Mouse (Mus musculus): ENCODE results near the gene Pfn3. TPM values are rescaled to one million over a fixed set of nuclear protein-coding genes. Genes with fewer than 3 reads are reported as not detected.

Pfn3 gene
- polyA plus RNA-seq, 1 experiment = not detected

DNA sequence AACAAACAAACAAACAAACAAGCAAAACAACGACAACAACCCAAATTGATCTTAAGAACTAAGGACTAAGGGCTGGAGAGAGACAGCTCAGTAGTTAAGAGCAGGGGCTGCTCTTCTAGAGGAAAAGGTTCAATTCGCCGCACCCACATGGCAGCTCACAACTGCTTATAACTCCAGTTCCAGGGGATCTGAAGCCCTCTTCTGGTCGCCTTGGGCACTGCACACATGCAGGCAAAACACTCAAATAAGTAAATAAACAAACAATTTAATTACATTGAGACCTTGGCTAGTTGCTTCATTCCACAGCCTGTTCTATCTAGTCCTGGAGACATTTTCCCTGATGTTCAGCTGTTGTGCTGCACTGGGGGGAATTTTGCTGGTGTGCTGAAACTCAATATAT is 22.1 kb downstream of the Pfn3 start:
- H3K4me3 ChIP-seq (ENCODE audit: low read depth, low read length) = no peak overlapping the region
- no peaks in the 10 kb centered on the region for H3K27me3 ChIP-seq (ENCODE audit: control insufficient read depth, insufficient read depth, low read length)
- H3K4me1 ChIP-seq (ENCODE audit: control insufficient read depth, insufficient read depth, insufficient read length, low read length) = peaks cover 17% of the 10 kb centered on the region
- peak overlapping the region; percentile 86; the same call in 1 of the 2 replicates for H3K27ac ChIP-seq (ENCODE audit: insufficient read depth, low read depth, low read length)
- TF ChIP-seq CTCF (IDR thresholded peaks at IDR 0.05; ENCODE audit: extremely low read depth, insufficient read length, insufficient replicate concordance, low read depth, low read length) = peak; percentile 65; the same call in 1 of the 2 replicates
- TF ChIP-seq POLR2A (IDR thresholded peaks at IDR 0.05; ENCODE audit: low read depth, low read length) = no peak
- 76% methylated on average over 4 of the region's 4 CpGs for WGBS
- H3K36me3 ChIP-seq (ENCODE audit: control insufficient read depth, insufficient read depth, low read length) = no peaks in the 10 kb centered on the region

DNA sequence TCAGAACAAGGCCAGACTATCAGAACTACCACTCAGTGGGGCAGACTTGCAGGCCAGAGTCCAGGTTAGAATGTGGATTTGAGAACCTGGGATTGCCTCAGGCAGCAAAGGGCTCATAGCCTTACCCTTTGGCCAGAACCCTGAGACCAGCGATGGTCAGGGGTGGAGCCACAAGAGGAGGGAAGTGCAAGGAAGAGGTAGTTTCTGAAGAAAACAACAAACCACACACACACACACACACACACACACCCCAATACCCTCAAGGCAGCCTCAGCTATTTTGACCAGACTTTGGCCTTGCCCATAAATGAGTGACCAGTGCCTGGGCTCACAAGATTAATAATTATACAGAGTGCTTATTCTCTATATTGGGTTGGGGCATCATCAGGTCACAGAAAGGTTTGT is 23.4 kb downstream of the Pfn3 start:
- TF ChIP-seq CTCF (IDR thresholded peaks at IDR 0.05; ENCODE audit: extremely low read depth, insufficient read length, insufficient replicate concordance, low read depth, low read length) = no peak
- no peak for TF ChIP-seq POLR2A (IDR thresholded peaks at IDR 0.05; ENCODE audit: low read depth, low read length)
- H3K4me1 ChIP-seq (ENCODE audit: control insufficient read depth, insufficient read depth, insufficient read length, low read length) = peaks cover 17% of the 10 kb centered on the region
- H3K27me3 ChIP-seq (ENCODE audit: control insufficient read depth, insufficient read depth, low read length) = no peaks in the 10 kb centered on the region
- H3K4me3 ChIP-seq (ENCODE audit: low read depth, low read length) = no peak overlapping the region
- no peaks in the 10 kb centered on the region for H3K36me3 ChIP-seq (ENCODE audit: control insufficient read depth, insufficient read depth, low read length)
- H3K27ac ChIP-seq (ENCODE audit: insufficient read depth, low read depth, low read length) = peak overlapping the region; percentile 96
- 25% methylated on average over 1 of the region's 1 CpGs for WGBS

- peak overlapping the region; percentile 96 for H3K27ac ChIP-seq (ENCODE audit: insufficient read depth, low read depth, low read length)
- H3K27me3 ChIP-seq (ENCODE audit: control insufficient read depth, insufficient read depth, low read length) = no peaks in the 10 kb centered on the region
- H3K4me1 ChIP-seq (ENCODE audit: control insufficient read depth, insufficient read depth, insufficient read length, low read length) = peaks cover 17% of the 10 kb centered on the region
- no peaks in the 10 kb centered on the region for H3K36me3 ChIP-seq (ENCODE audit: control insufficient read depth, insufficient read depth, low read length)
- no peak overlapping the region for H3K4me3 ChIP-seq (ENCODE audit: low read depth, low read length)
- TF ChIP-seq CTCF (IDR thresholded peaks at IDR 0.05; ENCODE audit: extremely low read depth, insufficient read length, insufficient replicate concordance, low read depth, low read length) (no peak), POLR2A (IDR thresholded peaks at IDR 0.05; ENCODE audit: low read depth, low read length) (no peak)
- 45% methylated on average over 3 of the region's 3 CpGs for WGBS
Observed at GRCm38 (mm10) chr13:55390644-55391043, 24.4 kb downstream of the Pfn3 start.

DNA sequence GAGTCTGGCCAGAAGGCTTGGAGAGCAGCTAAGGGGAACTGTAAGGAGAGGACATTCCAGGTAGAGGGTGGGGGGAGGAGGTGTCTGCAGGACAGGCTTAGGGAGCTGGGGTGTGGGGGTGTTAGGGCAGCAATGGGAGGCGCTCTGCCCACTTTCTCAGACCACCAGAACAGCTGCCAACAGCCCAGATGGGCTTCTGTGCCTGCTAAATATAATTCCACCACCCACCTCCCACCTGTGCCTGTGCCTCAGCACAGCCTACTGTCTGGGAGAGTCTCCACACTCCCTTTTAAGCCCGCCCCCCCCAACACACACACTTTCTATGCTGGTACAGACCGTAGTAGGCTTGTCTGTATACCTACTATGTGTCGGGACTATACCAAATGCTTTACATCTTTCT is 33.2 kb downstream of the Pfn3 start:
- WGBS = 91% methylated on average over 4 of the region's 4 CpGs
- Histone ChIP-seq H3K36me3 (ENCODE audit: control insufficient read depth, insufficient read depth, low read length) (peaks cover 1% of the 10 kb centered on the region; the same call in 1 of the 2 replicates), H3K4me3 (ENCODE audit: low read depth, low read length) (no peak overlapping the region)

GRCm38 (mm10) chr13:55378907-55379580 is 36.0 kb downstream of the Pfn3 start:
- Histone ChIP-seq H3K4me3 (ENCODE audit: low read depth, low read length) (peak overlapping the region; percentile 27), H3K27ac (ENCODE audit: insufficient read depth, low read depth, low read length) (no peak overlapping the region), H3K36me3 (ENCODE audit: control insufficient read depth, insufficient read depth, low read length) (peaks cover 1% of the 10 kb centered on the region; the same call in 1 of the 2 replicates), H3K4me1 (ENCODE audit: control insufficient read depth, insufficient read depth, insufficient read length, low read length) (peaks cover 22% of the 10 kb centered on the region), H3K27me3 (ENCODE audit: control insufficient read depth, insufficient read depth, low read length) (no peaks in the 10 kb centered on the region)
- TF ChIP-seq POLR2A (IDR thresholded peaks at IDR 0.05; ENCODE audit: low read depth, low read length) (no peak), CTCF (IDR thresholded peaks at IDR 0.05; ENCODE audit: extremely low read depth, insufficient read length, insufficient replicate concordance, low read depth, low read length) (no peak)
- 20% methylated on average over 32 of the region's 32 CpGs for WGBS

More for the DNA sequence above, 33.2 kb downstream of the Pfn3 start:
- TF ChIP-seq POLR2A (IDR thresholded peaks at IDR 0.05; ENCODE audit: low read depth, low read length) (no peak), CTCF (IDR thresholded peaks at IDR 0.05; ENCODE audit: extremely low read depth, insufficient read length, insufficient replicate concordance, low read depth, low read length) (no peak)
- Histone ChIP-seq H3K4me1 (ENCODE audit: control insufficient read depth, insufficient read depth, insufficient read length, low read length) (peaks cover 8% of the 10 kb centered on the region), H3K27ac (ENCODE audit: insufficient read depth, low read depth, low read length) (no peak overlapping the region), H3K27me3 (ENCODE audit: control insufficient read depth, insufficient read depth, low read length) (no peaks in the 10 kb centered on the region)

- 39% methylated on average over 2 of the region's 2 CpGs for WGBS
- H3K4me3 ChIP-seq (ENCODE audit: low read depth, low read length) = no peak overlapping the region
- no peak for TF ChIP-seq CTCF (IDR thresholded peaks at IDR 0.05; ENCODE audit: extremely low read depth, insufficient read length, insufficient replicate concordance, low read depth, low read length)
- TF ChIP-seq POLR2A (IDR thresholded peaks at IDR 0.05; ENCODE audit: low read depth, low read length) = no peak
Observed at GRCm38 (mm10) chr13:55375877-55376276, 39.2 kb downstream of the Pfn3 start.

DNA sequence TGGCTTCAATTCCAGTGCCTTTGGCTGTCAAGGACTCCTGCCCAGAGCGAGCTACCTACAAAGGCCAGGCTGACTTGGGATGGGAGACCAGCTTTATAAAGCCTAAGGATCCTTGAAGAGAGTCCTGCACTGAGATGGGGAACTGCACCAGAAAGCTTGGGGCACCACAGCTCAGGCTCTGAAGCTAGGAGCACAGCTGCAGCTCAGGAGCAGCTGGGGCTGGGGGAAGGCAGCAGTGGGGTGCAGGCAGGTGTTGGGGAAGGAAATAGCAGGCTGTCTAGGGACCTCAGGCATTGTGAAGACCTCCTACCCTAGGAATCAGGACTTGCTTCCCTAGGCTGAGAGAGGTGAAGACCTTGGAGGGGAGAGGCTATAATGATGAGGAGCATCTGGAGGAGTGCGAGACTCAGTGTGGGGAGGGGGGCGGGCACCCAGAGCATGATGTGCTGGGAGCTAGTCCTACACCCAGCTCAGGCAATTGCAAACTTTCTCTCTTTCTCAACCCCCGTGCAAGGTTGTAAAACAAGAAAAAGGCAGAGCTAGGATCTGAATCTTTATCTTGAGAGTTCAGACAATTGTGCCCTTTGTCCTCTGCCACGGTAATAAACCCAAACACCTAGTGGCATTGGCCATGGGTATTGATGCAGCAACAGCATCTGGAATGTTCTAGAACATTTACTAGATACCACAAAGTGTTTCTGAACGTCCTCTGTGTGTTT is 40.7 kb downstream of the Pfn3 start:
- Histone ChIP-seq H3K4me3 (ENCODE audit: low read depth, low read length) (no peak overlapping the region), H3K4me1 (ENCODE audit: control insufficient read depth, insufficient read depth, insufficient read length, low read length) (peaks cover 61% of the 10 kb centered on the region), H3K27ac (ENCODE audit: insufficient read depth, low read depth, low read length) (peak overlapping the region; percentile 75), H3K36me3 (ENCODE audit: control insufficient read depth, insufficient read depth, low read length) (no peaks in the 10 kb centered on the region), H3K27me3 (ENCODE audit: control insufficient read depth, insufficient read depth, low read length) (no peaks in the 10 kb centered on the region)
- WGBS = 31% methylated on average over 6 of the region's 6 CpGs
- TF ChIP-seq POLR2A (IDR thresholded peaks at IDR 0.05; ENCODE audit: low read depth, low read length) (no peak), CTCF (IDR thresholded peaks at IDR 0.05; ENCODE audit: extremely low read depth, insufficient read length, insufficient replicate concordance, low read depth, low read length) (no peak)

More at GRCm38 (mm10) chr13:55375877-55376276, 39.2 kb downstream of the Pfn3 start:
- Histone ChIP-seq H3K36me3 (ENCODE audit: control insufficient read depth, insufficient read depth, low read length) (peaks cover 1% of the 10 kb centered on the region; the same call in 1 of the 2 replicates), H3K4me1 (ENCODE audit: control insufficient read depth, insufficient read depth, insufficient read length, low read length) (peaks cover 47% of the 10 kb centered on the region), H3K27ac (ENCODE audit: insufficient read depth, low read depth, low read length) (no peak overlapping the region), H3K27me3 (ENCODE audit: control insufficient read depth, insufficient read depth, low read length) (no peaks in the 10 kb centered on the region)

Measured in small intestine, adult 2 months (tissue).